ENCODE assay signal across 27 mouse cellular contexts in the genomic region with DNA sequence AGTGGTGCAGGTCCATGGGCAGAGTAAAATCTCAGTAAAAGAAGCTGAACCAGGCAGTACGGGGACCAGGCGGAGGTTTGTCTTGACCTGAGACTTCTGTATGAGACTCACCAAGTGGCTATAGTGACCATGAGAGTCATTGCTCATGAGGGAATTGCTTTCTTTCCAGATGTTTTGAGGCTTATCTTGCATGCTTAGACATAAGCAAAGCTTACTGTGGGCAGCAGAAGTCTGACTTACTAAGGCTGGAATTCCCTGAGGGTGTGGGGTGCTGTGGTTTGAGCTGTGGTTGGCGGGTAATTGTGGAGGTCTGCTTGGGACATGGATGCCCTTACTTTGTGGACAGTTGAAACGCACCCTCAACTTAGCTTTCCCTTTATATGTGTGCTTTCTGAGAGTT.
DNase-seq lines count a peak whose midpoint lies in the region; TF ChIP-seq lines count a peak whose summit lies in the region.
"Had no signal": no experiment of that assay in that cellular context is flagged by ENCODE, and none has a peak within 500 bp of the region (broad histone marks: within the 10 kb centered on the region; RNA-seq: fewer than 3 reads in every experiment).

No protein-coding gene starts in this region.

- no peak for TF ChIP-seq CTCF in embryonic fibroblast, embryonic 13.5 days (IDR thresholded peaks at IDR 0.05; ENCODE audit: borderline replicate concordance, insufficient read depth, low read length)
- no peak for TF ChIP-seq CTCF in kidney, adult 2 months (conservative IDR thresholded peaks at IDR 0.05; ENCODE audit: insufficient read depth, insufficient read length, low read depth, low read length)

- TF ChIP-seq POLR2A in embryonic fibroblast, embryonic 13.5 days (IDR thresholded peaks at IDR 0.05; ENCODE audit: low read depth, low read length) = no peak
- TF ChIP-seq POLR2A in kidney, adult 2 months (IDR thresholded peaks at IDR 0.05; ENCODE audit: low read depth, low read length) = no peak

- no peak overlapping the region for H3K4me3 ChIP-seq in embryonic fibroblast, embryonic 13.5 days (ENCODE audit: insufficient read depth, low read length)
- no peak overlapping the region for H3K4me3 ChIP-seq in kidney, adult 2 months (ENCODE audit: insufficient read depth, low read depth, low read length)
- H3K4me3 ChIP-seq: embryonic facial prominence, embryonic 10.5 days; embryonic facial prominence, embryonic 13.5 days; forebrain, embryonic 10.5 days; forebrain, embryonic 13.5 days; heart, adult 2 months; heart, embryonic 10.5 days; heart, embryonic 13.5 days had no signal

- DNase-seq in 3134 (ENCODE audit: extremely low read depth, insufficient read length, low spot score) = peak; percentile 42
- peak; percentile 61 for DNase-seq in 3T3-L1 (ENCODE audit: low read depth, low spot score)
- DNase-seq in retina, postnatal 1 day = no peak
- DNase-seq in urinary bladder, adult 18-20 months (ENCODE audit: low spot score in 2 of 2) = no peak
- DNase-seq in kidney, adult 2 months = no peak
- DNase-seq: adrenal gland, adult 8-10 months; adrenal gland, postnatal 25 days; B cell, adult 2 months; cerebellum, adult 11-12 months; cerebellum, adult 8-10 months; cerebellum, postnatal 10 days; cerebellum, postnatal 36 days; embryo, embryonic 11 days; gastrocnemius, postnatal 10 days; gastrocnemius, postnatal 36 days; heart, adult 2 months; heart, postnatal 14 days; heart, postnatal 4 days had no signal

- H3K36me3 ChIP-seq in kidney, adult 2 months (ENCODE audit: control insufficient read depth, insufficient read depth, low read length) = no peaks in the 10 kb centered on the region
- H3K36me3 ChIP-seq: embryonic facial prominence, embryonic 10.5 days; embryonic facial prominence, embryonic 13.5 days; forebrain, embryonic 10.5 days; heart, embryonic 10.5 days; heart, embryonic 13.5 days had no signal

- peak overlapping the region; percentile 48; the same call in 1 of the 2 replicates for H3K27ac ChIP-seq in embryonic fibroblast, embryonic 13.5 days (ENCODE audit: insufficient read depth, low read length)
- H3K27ac ChIP-seq in kidney, adult 2 months (ENCODE audit: insufficient read depth, low read depth, low read length) = no peak overlapping the region
- H3K27ac ChIP-seq: embryonic facial prominence, embryonic 10.5 days; embryonic facial prominence, embryonic 13.5 days; forebrain, embryonic 10.5 days; forebrain, embryonic 13.5 days; heart, adult 2 months; heart, embryonic 10.5 days; heart, embryonic 13.5 days; hindbrain, embryonic 14.5 days; hindbrain, postnatal 0 days had no signal

- H3K27me3 ChIP-seq in kidney, adult 2 months (replicated peaks; ENCODE audit: control insufficient read depth, insufficient read depth, low read length) = no peaks in the 10 kb centered on the region
- H3K27me3 ChIP-seq: embryonic facial prominence, embryonic 13.5 days; forebrain, embryonic 13.5 days; heart, embryonic 13.5 days had no signal

- peaks cover 22% of the 10 kb centered on the region for H3K4me1 ChIP-seq in embryonic fibroblast, embryonic 13.5 days (ENCODE audit: control insufficient read depth, insufficient read depth, low read length)
- peaks cover 11% of the 10 kb centered on the region; the same call in 1 of the 2 replicates for H3K4me1 ChIP-seq in kidney, adult 2 months (ENCODE audit: control insufficient read depth, insufficient read depth, low read length)

- 93% methylated on average over 4 of the region's 4 CpGs for WGBS in kidney, adult 2 months

Comparison
In these comparisons a context has a peak if more than half of its experiments do, and no peak if none do; other contexts are left out.
1. DNase-seq: peak in 3134 (single experiment) and 3T3-L1 (single experiment); none in retina, postnatal 1 day (single experiment), urinary bladder, adult 18-20 months (0 of 2) and kidney, adult 2 months (single experiment).